Mouse (Mus musculus) hindbrain, embryonic 16.5 days (tissue): ENCODE measurements around the gene Inhbe. TPM values are rescaled to one million over a fixed set of nuclear protein-coding genes. Genes with fewer than 3 reads are reported as not detected.
A peak's percentile ranks its signal among the peaks of the same experiment; 100 is the strongest.

Source experiments
- ATAC-seq: fragments of 200-750 bp; cut with Nextera tagmentation; 2 replicates; pipeline ENCODE4 v1.8.0; 2017; ENCODE audit warnings: moderate TSS enrichment, moderate library complexity
- H3K27ac ChIP-seq: fragments of 300-500 bp; sonication (generic); 2 replicates; pipeline ENCODE4 v1.5.1; 2014; ENCODE audit warnings: low read depth, mild to moderate bottlenecking, control low read depth, low read length, moderate library complexity
- H3K27me3 ChIP-seq: fragments of 300-500 bp; sonication (generic); replicated peaks from 2 replicates; pipeline ENCODE4 v1.6.1; 2014; ENCODE audit warnings: low read length; ENCODE audit not compliant: control insufficient read depth, insufficient read depth
- H3K36me3 ChIP-seq: fragments of 300-500 bp; sonication (generic); 2 replicates; pipeline ENCODE4 v1.6.1; 2014; ENCODE audit warnings: mild to moderate bottlenecking, low read length, moderate library complexity, mixed read lengths; ENCODE audit not compliant: control insufficient read depth, insufficient read depth
- H3K4me1 ChIP-seq: fragments of 300-500 bp; sonication (generic); 2 replicates; pipeline ENCODE4 v1.6.1; 2014; ENCODE audit warnings: low read depth, low read length; ENCODE audit not compliant: control insufficient read depth, insufficient read depth
- H3K4me2 ChIP-seq: fragments of 300-500 bp; sonication (generic); 2 replicates; pipeline ENCODE4 v1.6.1; 2014; ENCODE audit warnings: mild to moderate bottlenecking, low read length, control low read depth, moderate library complexity
- H3K4me3 ChIP-seq: fragments of 300-500 bp; sonication (generic); 2 replicates; pipeline ENCODE4 v1.5.1; 2014; ENCODE audit warnings: mild to moderate bottlenecking, low read length, control low read depth, moderate library complexity
- H3K9ac ChIP-seq: fragments of 300-500 bp; sonication (generic); 2 replicates; pipeline ENCODE4 v1.6.1; 2014; ENCODE audit warnings: low read depth, mild to moderate bottlenecking, control low read depth, low read length, moderate library complexity
- H3K9me3 ChIP-seq: fragments of 300-500 bp; sonication (generic); 2 replicates; pipeline ENCODE4 v1.6.1; 2014; ENCODE audit warnings: mild to moderate bottlenecking, low read length, moderate library complexity; ENCODE audit not compliant: control insufficient read depth
- WGBS: fragments of 180-500 bp; shearing (Covaris S2); extraction: QIAGEN DNeasy Blood & Tissue Kit; methylation state at CpG from one replicate; pipeline ENCODE4 v1.1.7; 2014; 5-methylcytosine and 5-hydroxymethylcytosine counted together
- polyA plus RNA-seq: library from polyadenylated mRNA; unstranded; fragments of >200 nt; fragmentation: Nextera tagmentation; extraction: Ambion mirVana; gene quantifications from 2 replicates; pipeline ENCODE4 v1.2.1, GENCODE M21; 2015

Inhbe gene
- polyA plus RNA-seq, 1 experiment from 2014 or later = 0.03 TPM

DNA sequence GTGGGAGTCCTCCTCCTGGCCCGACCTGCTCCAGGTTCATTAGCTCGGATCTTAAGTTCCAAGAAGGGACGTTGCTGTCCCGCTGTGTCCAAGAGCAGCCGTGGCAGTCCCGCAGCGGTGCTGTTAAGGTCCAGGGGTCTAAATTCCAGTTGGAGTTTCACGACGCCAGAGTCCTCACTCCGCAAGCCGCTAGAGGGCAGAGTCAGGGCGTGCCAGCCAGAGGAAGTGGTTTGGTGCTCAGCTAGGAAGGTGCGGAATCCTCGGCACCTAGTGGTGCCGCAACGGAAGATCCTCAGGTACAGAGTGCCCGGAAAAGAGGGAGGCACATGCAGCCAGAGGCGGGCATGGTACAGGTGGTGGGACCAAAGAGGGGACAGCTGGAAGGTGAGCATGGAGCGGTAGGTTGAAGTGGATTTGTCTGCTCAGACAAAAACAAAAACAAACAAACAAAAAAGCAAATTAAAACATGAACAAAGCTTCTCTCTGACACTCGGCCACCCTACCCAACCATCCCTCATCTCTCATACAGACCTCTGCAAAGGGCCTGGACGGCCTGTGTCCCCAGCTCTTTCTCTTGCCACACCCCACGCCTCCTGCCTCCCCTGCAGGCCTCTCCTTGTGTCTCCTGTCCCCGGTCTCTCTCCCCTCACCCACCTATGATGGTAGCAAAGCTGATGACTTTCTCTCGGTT is 3.5 kb downstream of the Inhbe start:
- H3K4me1 ChIP-seq = no peaks in the 10 kb centered on the region
- ATAC-seq = peak; percentile 79
- no peak overlapping the region for H3K27ac ChIP-seq
- no peaks in the 10 kb centered on the region for H3K36me3 ChIP-seq
- H3K27me3 ChIP-seq = 0 out of 2 replicates have a peak, but pooled peaks cover 2% of the 10 kb centered on the region
- WGBS = 13% methylated on average over 24 of the region's 24 CpGs
- peak overlapping the region; percentile 55 for H3K9ac ChIP-seq
- peak overlapping the region; percentile 59 for H3K4me2 ChIP-seq
- H3K9me3 ChIP-seq = no peaks in the 10 kb centered on the region
- H3K4me3 ChIP-seq = peak overlapping the region; percentile 26

DNA sequence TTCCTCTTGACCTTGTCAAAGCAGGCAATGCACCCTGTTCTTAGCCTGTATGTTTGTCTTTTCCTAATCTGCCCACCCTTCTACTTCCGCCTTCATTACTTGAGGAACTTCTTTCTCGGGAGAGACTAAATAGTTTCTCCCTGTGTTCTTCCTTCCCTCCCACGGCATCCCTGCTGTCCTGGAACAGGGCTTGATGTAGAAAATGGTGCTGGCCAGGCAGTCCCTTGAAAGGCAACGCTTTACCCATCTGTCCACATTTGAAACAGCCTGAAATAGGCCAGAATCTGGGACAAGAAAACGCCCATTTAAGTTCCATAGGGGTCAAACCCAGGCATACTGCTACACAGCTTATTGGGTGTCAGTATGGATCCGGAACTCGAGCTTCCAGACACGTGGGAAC is 4.4 kb downstream of the Inhbe start:
- H3K4me1 ChIP-seq = no peaks in the 10 kb centered on the region
- H3K36me3 ChIP-seq = no peaks in the 10 kb centered on the region
- H3K4me3 ChIP-seq = no peak overlapping the region
- H3K27me3 ChIP-seq = 0 out of 2 replicates have a peak, but pooled peaks cover 2% of the 10 kb centered on the region
- 82% methylated on average over 8 of the region's 8 CpGs for WGBS
- no peaks in the 10 kb centered on the region for H3K9me3 ChIP-seq
- no peak overlapping the region for H3K9ac ChIP-seq
- H3K27ac ChIP-seq = no peak overlapping the region
- no peak for ATAC-seq
- H3K4me2 ChIP-seq = no peak overlapping the region

DNA sequence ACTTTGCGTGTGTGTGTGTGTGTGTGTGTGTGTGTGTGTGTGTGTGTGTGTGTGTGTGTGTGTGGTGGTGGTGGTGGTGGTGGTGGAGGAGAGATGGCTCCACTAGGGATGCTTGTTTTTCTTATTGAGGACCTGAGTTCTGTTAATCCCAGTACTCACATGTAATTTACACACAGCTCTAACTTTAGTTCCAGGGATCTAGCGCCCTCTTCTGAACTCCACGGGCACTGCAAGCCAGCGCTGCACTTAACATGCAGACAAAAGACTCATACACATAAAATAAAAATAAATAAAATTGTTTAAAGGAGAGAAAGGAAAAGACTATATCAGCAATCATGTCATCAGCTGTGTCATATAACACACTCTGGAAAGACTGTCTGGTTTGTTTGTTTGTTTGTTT is 5.3 kb downstream of the Inhbe start:
- Histone ChIP-seq H3K36me3 (no peaks in the 10 kb centered on the region), H3K4me2 (no peak overlapping the region), H3K4me3 (no peak overlapping the region), H3K4me1 (no peaks in the 10 kb centered on the region), H3K9ac (no peak overlapping the region), H3K27me3 (0 out of 2 replicates have a peak, but pooled peaks cover 2% of the 10 kb centered on the region), H3K27ac (no peak overlapping the region), H3K9me3 (no peaks in the 10 kb centered on the region)
- no peak for ATAC-seq
- 71% methylated on average over 4 of the region's 4 CpGs for WGBS

DNA sequence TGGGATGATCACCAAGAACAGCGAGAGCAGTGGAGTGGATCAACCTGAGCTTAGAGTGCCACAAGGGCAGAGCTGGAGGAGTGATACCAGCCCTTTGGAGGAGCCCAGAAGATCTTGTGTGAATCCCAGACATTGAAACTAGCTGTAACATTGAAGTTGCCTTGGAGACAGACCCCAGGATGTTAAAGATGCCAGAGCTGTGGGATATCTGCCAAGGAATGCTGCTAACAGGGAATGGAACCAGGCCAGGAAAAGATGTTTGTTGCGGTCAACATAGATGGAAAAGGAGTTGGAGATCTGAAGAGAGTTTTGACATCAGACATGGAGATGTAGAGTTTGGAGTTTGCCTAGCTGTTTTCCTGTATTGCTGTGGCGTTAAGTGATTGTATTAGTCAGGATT is 8.0 kb downstream of the Inhbe start:
- ATAC-seq = no peak
- Histone ChIP-seq H3K4me1 (peaks cover 9% of the 10 kb centered on the region), H3K9ac (no peak overlapping the region), H3K27ac (no peak overlapping the region), H3K4me2 (no peak overlapping the region), H3K36me3 (no peaks in the 10 kb centered on the region), H3K9me3 (no peaks in the 10 kb centered on the region), H3K4me3 (no peak overlapping the region), H3K27me3 (peaks cover 13% of the 10 kb centered on the region)
- 78% methylated on average over 3 of the region's 3 CpGs for WGBS

DNA sequence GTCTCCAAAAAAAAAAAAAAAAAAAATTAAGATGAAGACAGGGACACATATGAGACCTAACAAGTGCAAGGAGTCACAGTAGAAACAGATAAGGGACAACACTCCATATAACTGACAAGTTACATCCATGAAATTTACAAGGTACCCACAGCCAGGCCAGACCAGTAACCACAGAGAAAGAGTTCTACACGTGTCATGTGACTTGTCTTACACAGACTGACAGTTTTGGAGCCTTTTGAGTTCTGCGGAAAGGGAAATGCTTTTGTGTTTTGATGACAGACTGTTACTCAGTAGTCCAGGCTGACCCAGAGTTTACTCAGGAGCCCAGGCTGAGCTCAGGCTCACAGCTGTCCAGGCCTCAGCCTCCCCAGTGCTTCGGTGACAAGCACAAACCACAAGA is 11.2 kb downstream of the Inhbe start:
- Histone ChIP-seq H3K9ac (no peak overlapping the region), H3K4me2 (no peak overlapping the region), H3K9me3 (no peaks in the 10 kb centered on the region), H3K36me3 (no peaks in the 10 kb centered on the region), H3K4me3 (no peak overlapping the region), H3K4me1 (peaks cover 27% of the 10 kb centered on the region), H3K27ac (no peak overlapping the region), H3K27me3 (peaks cover 19% of the 10 kb centered on the region)
- ATAC-seq = no peak
- WGBS = 67% methylated on average over 3 of the region's 3 CpGs

DNA sequence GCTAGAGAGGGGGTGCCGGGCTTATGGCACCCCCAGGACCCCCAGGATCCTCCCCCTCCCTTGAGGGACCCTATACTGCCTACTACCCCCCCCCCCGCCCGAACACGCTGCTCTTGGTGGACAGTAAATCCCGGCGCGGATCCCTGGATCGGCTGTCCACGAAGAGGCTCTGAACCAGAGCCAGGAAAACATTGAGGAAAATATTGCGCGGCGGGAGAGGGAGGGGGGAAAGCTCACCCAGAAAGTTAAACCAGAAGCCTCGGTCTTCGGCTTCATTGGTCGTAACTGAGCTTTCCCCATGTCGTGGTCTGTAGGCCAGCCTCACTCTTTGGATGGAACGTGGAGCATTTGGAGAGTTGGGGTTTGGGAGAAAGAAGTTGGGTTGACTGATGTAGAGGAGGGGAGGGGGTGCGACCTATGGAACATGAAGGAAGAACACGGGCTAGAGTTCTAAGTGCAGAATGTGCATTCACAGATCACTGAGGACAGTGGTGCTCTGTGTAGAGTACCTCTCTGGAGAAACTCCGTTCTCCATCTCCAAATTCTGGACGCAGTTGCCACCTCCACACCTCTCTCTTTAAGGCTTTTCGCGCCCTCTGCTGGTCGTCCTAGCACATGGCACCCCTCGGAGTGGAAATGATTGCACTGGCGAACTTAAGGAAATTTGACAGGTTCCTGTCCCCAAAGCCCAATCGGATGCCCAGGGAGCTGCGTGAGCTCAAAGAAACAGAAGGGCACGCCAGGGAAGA is 12.1 kb downstream of the Inhbe start, which contains the start of gene Gli1:
TSS of gene Gli1 (minus strand) at position 84 of the 749 bp plus-strand sequence.
- Histone ChIP-seq H3K9me3 (no peaks in the 10 kb centered on the region), H3K36me3 (no peaks in the 10 kb centered on the region), H3K27ac (peak within 1 kb of the TSS; percentile 6; the same call in 1 of the 2 replicates), H3K9ac (peak within 1 kb of the TSS; percentile 25), H3K27me3 (peaks cover 19% of the 10 kb centered on the region), H3K4me2 (peak within 1 kb of the TSS; percentile 63), H3K4me1 (peaks cover 27% of the 10 kb centered on the region), H3K4me3 (peak within 1 kb of the TSS; percentile 38)
- ATAC-seq = peak; percentile 51
- 0% methylated on average over 29 of the region's 29 CpGs for WGBS

DNA sequence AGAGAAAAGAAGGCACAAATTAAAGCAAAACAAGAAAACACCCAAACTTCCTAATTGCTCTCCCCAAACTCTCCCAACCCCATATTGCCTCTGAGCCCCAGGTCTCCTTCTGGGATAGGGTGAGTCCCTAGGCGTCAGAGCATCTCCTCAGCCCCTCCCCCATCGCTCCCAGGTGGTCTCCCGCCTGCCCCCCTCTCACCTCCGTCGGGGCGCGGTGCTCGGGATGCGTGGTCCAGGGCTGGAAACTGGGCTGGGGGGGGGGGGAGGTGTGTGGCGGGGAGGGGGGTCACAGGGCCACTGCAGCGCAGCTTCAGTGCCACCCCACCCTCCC is 12.9 kb downstream of the Inhbe start:
- H3K4me2 ChIP-seq = peak overlapping the region; percentile 63
- peak overlapping the region; percentile 38 for H3K4me3 ChIP-seq
- H3K27ac ChIP-seq = no peak overlapping the region; the same call in 1 of the 2 replicates
- H3K9me3 ChIP-seq = no peaks in the 10 kb centered on the region
- peaks cover 19% of the 10 kb centered on the region for H3K27me3 ChIP-seq
- H3K4me1 ChIP-seq = peaks cover 27% of the 10 kb centered on the region
- peak overlapping the region; percentile 25 for H3K9ac ChIP-seq
- 0% methylated on average over 9 of the region's 11 CpGs for WGBS
- ATAC-seq = no peak
- no peaks in the 10 kb centered on the region for H3K36me3 ChIP-seq

DNA sequence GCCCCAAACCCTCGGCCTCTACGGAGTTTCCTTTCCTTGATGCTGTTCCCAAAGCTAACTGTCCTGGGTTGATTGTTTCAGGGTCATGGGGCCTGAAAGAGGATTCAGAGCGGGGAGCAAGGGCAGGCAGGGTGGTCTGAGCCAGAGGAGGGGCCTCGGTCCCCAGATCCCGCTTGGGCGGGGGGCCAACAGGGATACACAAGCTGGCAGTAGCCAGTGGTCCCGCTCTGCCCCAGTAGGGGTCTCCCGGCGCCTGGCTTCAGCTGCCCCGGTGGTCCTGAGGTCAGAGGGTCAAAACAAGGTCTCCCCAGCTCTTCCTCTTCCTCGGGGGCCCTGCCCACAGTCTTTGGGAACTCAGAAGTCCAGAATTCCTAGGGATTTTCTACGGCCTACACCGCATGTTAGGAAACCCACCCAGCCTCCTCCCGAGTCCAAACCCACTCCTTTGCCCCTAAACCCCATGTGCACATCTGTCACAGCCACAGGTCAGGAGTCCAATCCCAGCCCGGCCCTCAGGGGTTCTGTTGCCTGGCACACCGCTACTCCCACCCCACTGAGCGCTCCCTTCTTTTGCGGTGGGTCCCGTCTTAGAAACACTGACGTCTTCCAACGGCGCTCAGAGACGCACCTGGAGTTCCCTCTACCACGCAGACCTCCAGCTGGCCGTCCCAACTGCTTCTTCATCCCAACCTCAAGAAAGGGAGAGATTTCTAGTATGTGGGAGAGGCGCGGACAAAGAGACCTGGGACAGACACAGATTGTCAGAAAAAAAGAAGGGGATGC is 13.4 kb downstream of the Inhbe start:
- Histone ChIP-seq H3K27me3 (peaks cover 19% of the 10 kb centered on the region), H3K36me3 (no peaks in the 10 kb centered on the region), H3K4me1 (peaks cover 27% of the 10 kb centered on the region), H3K27ac (peak overlapping the region; percentile 6; the same call in 1 of the 2 replicates), H3K9ac (peak overlapping the region; percentile 4; the same call in 1 of the 2 replicates), H3K4me3 (peak overlapping the region; percentile 38), H3K9me3 (no peaks in the 10 kb centered on the region), H3K4me2 (peak overlapping the region; percentile 63)
- under 1% methylated on average over 25 of the region's 27 CpGs for WGBS
- ATAC-seq = no peak
